Mouse (Mus musculus): ENCODE measurements around the gene Taar7f.

DNA sequence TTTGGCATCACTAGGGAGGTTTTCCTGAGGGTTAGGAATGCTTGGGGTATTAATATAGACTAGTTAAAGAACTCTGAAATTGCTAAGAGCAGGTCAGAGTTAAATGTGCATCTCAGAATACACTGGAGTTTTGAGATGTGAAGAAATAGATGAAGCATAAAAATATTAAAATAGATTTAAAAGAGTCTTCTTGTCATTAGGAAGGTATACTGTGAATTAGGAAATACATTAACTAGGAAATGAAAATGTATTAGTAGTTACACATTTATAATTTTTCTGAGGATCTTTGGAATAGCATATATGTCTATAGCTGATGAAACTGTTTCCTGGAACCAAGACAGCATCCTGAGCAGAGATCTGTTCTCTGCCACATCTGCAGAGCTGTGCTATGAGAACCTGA lies at the start of gene Taar7f:
- TF ChIP-seq CTCF (IDR thresholded peaks at IDR 0.05; ENCODE audit: insufficient read depth, low read depth, low read length): no peak
- no peak for TF ChIP-seq POLR2A (IDR thresholded peaks at IDR 0.05; ENCODE audit: insufficient read depth, low read depth, low read length)

Data from olfactory bulb, adult 2 months (tissue).